Mouse (Mus musculus) E14TG2a.4 (cell line): ENCODE results near the gene Mydgf.

ENCODE experiments used
- H3K27me3 ChIP-seq: 2 replicates; pipeline ENCODE4 v1.6.1; 2014; ENCODE audit warnings: low read length, control low read depth; ENCODE audit not compliant: insufficient read depth
- H3K36me3 ChIP-seq: 2 replicates; pipeline ENCODE4 v1.6.1; 2014; ENCODE audit warnings: low read length, control low read depth; ENCODE audit not compliant: insufficient read depth
- H3K4me1 ChIP-seq: replicated peaks from 2 replicates; pipeline ENCODE4 v1.6.1; 2014; ENCODE audit warnings: low read depth, low read length, control low read depth
- H3K4me3 ChIP-seq: replicated peaks from 2 replicates; pipeline ENCODE4 v1.5.1; 2014; ENCODE audit warnings: mild to moderate bottlenecking, low read length
- H3K9me3 ChIP-seq: 2 replicates; pipeline ENCODE4 v1.6.1; 2014; ENCODE audit warnings: low read length, control low read depth
- CTCF ChIP-seq: conservative IDR thresholded peaks from 2 replicates; pipeline ENCODE4 v1.5.1; 2014; ENCODE audit warnings: low read length
- NANOG ChIP-seq: IDR thresholded peaks from 2 replicates; pipeline ENCODE4 v1.6.1; 2014; ENCODE audit warnings: borderline replicate concordance, low read length, mixed read lengths
- POU5F1 ChIP-seq: IDR thresholded peaks from 2 replicates; pipeline ENCODE4 v1.6.1; 2014; ENCODE audit warnings: low read length, borderline replicate concordance

Mydgf gene

GRCm38 (mm10) chr17:56139858-56140595 lies 43.7 kb downstream of the Mydgf start, which contains the start of gene Sema6b:
TSS of gene Sema6b (minus strand) at chr17:56140343.
- Histone ChIP-seq H3K27me3 (peaks cover 78% of the 10 kb centered on the region), H3K4me1 (peaks cover 64% of the 10 kb centered on the region), H3K36me3 (no peaks in the 10 kb centered on the region), H3K4me3 (peak within 1 kb of the TSS; percentile 90), H3K9me3 (no peaks in the 10 kb centered on the region)
- no peak for TF ChIP-seq NANOG
- TF ChIP-seq CTCF = no peak
- TF ChIP-seq POU5F1 = no peak

- TF ChIP-seq CTCF (no peak), NANOG (no peak), POU5F1 (no peak)
- Histone ChIP-seq H3K4me1 (peaks cover 67% of the 10 kb centered on the region), H3K4me3 (peak overlapping the region; percentile 90), H3K9me3 (no peaks in the 10 kb centered on the region), H3K36me3 (no peaks in the 10 kb centered on the region), H3K27me3 (peaks cover 71% of the 10 kb centered on the region)
Observed at GRCm38 (mm10) chr17:56139355-56139754, 44.4 kb downstream of the Mydgf start.

GRCm38 (mm10) chr17:56137839-56138613 lies 45.7 kb downstream of the Mydgf start:
- Histone ChIP-seq H3K4me1 (peaks cover 74% of the 10 kb centered on the region), H3K9me3 (no peaks in the 10 kb centered on the region), H3K36me3 (no peaks in the 10 kb centered on the region), H3K4me3 (peak overlapping the region; percentile 55), H3K27me3 (peaks cover 58% of the 10 kb centered on the region)
- TF ChIP-seq NANOG = no peak
- TF ChIP-seq POU5F1 = no peak
- no peak for TF ChIP-seq CTCF

- no peak for TF ChIP-seq NANOG
- no peak for TF ChIP-seq POU5F1
- no peak for TF ChIP-seq CTCF
- H3K4me1 ChIP-seq = peaks cover 74% of the 10 kb centered on the region
- no peaks in the 10 kb centered on the region for H3K9me3 ChIP-seq
- H3K36me3 ChIP-seq = no peaks in the 10 kb centered on the region
- no peak overlapping the region for H3K4me3 ChIP-seq
- H3K27me3 ChIP-seq = peaks cover 44% of the 10 kb centered on the region
Observed at GRCm38 (mm10) chr17:56136558-56136957, 47.2 kb downstream of the Mydgf start.

- H3K9me3 ChIP-seq = no peaks in the 10 kb centered on the region
- H3K36me3 ChIP-seq = no peaks in the 10 kb centered on the region
- H3K27me3 ChIP-seq = peaks cover 30% of the 10 kb centered on the region
- peaks cover 79% of the 10 kb centered on the region for H3K4me1 ChIP-seq
- H3K4me3 ChIP-seq = peak overlapping the region; percentile 68
- peak; percentile 55 for TF ChIP-seq CTCF
- TF ChIP-seq POU5F1 = no peak
- TF ChIP-seq NANOG = no peak
Observed at GRCm38 (mm10) chr17:56134463-56134971, 49.2 kb downstream of the Mydgf start.

- H3K4me1 ChIP-seq = peaks cover 71% of the 10 kb centered on the region
- H3K36me3 ChIP-seq = no peaks in the 10 kb centered on the region
- H3K9me3 ChIP-seq = no peaks in the 10 kb centered on the region
- peaks cover 28% of the 10 kb centered on the region for H3K27me3 ChIP-seq
- peak overlapping the region; percentile 68 for H3K4me3 ChIP-seq
- TF ChIP-seq POU5F1 (no peak), CTCF (0 out of 2 replicates have a peak, but pooled peaks have one; percentile 2), NANOG (no peak)
Observed at GRCm38 (mm10) chr17:56133457-56134363, 50.0 kb downstream of the Mydgf start.

- H3K36me3 ChIP-seq = no peaks in the 10 kb centered on the region
- no peaks in the 10 kb centered on the region for H3K9me3 ChIP-seq
- H3K4me3 ChIP-seq = 0 out of 2 replicates have a peak overlapping the region, but pooled peaks have one; percentile 4
- peaks cover 60% of the 10 kb centered on the region for H3K4me1 ChIP-seq
- peak; percentile 97 for TF ChIP-seq CTCF
- TF ChIP-seq POU5F1 = no peak
- H3K27me3 ChIP-seq = peaks cover 22% of the 10 kb centered on the region
Observed at GRCm38 (mm10) chr17:56132661-56133060, 51.1 kb downstream of the Mydgf start.
